Mouse (Mus musculus): ENCODE measurements around the gene Gm382. TPM values are rescaled to one million over a fixed set of nuclear protein-coding genes. Genes with fewer than 3 reads are reported as not detected.

Gene Gm382
- total RNA-seq (2021), result not detected

DNA sequence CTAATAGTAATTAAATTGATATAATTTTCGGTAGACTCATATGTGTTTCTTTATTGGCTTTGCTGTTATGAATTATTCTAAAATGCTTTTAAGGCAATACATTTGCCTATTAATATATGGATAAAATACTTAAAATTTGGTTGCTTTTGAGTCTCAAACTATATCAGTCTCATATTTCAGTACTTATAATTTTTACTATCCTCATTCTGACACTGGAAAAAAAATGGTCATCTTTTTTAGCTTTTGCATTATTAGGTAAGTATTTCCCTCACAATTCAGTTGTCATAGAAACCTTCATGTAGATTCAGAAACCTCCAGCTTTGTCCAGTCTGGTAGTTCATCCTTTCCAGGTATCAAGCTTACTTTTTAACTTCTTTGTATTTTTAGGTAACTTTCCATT is at the start of gene Gm382:
Gm382 (plus strand) TSS at position 301 of the 400 bp plus-strand sequence.
- DNase-seq (ENCODE audit: low spot score in 2 of 2), result no peak
- intact Hi-C loops (cut with DNase I), result no loop called here

DNA sequence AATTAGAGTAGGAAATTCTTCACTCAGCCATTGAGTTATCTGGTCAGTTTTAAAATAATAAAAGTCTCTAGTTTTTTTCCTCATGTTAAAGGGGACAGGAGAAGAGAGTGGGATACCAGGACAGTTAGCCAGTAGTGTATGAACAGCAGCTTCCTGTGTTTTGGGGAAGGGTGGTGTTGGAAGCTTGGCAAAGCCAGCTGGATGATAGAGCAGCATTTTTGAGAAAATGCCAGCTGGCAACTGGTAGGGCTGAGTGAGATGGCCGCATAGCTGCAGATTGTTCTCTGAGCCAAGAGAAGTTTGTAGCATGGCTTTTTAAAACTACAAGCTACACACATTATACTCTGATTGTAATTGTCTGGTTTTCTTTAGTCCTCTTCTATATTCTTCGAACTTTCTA is 30.4 kb downstream of the Gm382 start:
- intact Hi-C loops (cut with DNase I), result no loop called here
- no peak for DNase-seq (ENCODE audit: low spot score in 2 of 2)

DNA sequence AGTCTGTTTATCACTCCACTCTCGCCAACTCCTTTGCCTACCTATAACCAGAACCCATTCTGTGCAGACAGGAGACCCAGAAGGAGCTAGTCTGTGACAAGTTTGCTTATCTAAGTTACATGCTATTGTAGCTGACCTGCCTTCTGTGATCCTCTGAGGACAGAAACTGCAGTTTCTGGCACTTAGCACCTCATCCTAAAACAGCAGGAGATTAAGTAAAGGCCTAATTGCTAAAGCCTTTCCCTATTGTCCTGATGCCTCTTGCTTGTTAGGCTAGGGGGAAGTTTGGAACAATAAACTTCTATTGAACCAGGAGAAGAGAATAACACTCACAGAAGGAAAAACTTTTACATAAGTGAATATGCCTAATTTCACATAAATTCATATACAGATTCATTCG is 51.5 kb downstream of the Gm382 start:
- intact Hi-C loops (cut with DNase I), result no loop called here
- DNase-seq (ENCODE audit: low spot score in 2 of 2), result no peak

DNA sequence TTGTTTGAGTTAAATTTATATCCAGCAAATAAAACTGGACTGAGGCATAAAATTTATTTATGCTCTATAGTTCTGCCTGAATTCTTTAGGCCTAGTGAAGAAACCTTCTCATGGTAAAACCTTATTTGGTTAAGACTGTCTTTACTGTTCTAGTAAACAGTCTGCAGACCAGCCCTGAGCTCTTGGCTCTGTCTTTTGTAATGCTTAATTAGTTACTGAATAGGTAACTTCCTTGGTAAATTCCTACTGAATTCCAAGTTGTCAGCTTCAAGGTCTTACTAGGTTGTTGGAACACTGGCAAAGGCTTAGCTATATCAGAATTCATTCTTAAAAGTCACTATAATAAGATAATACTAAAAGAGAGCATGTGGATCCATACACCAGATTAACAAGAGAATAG is 53.3 kb downstream of the Gm382 start:
- DNase-seq (ENCODE audit: low spot score in 2 of 2), result no peak
- intact Hi-C loops (cut with DNase I), result no loop called here

DNA sequence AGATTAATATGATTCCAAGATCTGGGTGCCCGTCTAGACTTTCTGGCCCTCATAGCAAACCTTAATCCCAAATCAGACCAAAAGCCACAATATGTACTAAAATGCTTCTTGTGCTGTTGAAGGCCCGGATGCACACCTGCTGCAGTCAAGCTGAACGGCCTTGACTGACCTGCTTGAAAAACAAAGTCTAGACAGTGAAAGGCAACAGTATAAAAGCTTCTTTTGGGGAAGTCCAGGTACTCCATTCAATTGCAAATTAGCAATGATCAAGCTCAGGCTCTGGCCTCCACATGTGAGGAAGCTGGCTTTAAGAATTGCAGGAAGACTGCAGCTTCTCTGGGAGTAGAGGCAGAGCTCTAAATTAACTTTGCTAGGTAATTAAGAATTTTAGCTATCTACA is 54.2 kb downstream of the Gm382 start:
- intact Hi-C loops (cut with DNase I), result no loop called here
- no peak for DNase-seq (ENCODE audit: low spot score in 2 of 2)

DNA sequence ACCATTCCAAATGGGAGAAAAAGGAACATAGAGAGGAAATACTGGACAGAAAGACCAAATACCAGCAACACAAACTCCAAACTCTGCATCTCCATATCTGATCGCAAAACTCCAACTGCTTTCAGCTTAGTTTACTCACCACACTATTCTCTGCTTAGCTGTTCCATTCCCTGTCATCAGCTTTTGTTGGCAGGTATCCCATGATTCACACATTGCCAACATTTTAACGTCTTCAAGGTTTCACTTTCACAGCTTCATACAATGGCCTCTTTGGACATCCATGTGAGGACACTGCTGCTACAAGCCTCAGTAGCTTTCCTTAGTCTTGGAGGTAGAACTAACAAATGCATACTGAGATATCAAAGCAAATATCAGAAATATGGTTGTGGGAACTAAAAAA is 64.6 kb downstream of the Gm382 start:
- intact Hi-C loops (cut with DNase I), result no loop called here

More for the DNA sequence above, 64.6 kb downstream of the Gm382 start:
- DNase-seq (ENCODE audit: low spot score in 2 of 2), result no peak

Other genes starting within 250 kb of the Gm382 start
- gene 4932411N23Rik, start 224.1 kb upstream of the Gm382 start, total RNA-seq (2021), result not detected